Mouse (Mus musculus) kidney, postnatal 36 days (tissue): ENCODE measurements around the gene Dynlt3.
"Not testable (repeated sequence)": the region's sequence is repeated elsewhere in the genome, so short reads cannot be mapped to it uniquely, and the experiment has no call there.

Source experiments
- DNase-seq, 2 experiments: peaks; one replicate each; pipeline ENCODE4 v3.0.0; 2021 to 2022; ENCODE audit warnings: mixed read lengths in 2 of 2

The Dynlt3 gene

GRCm38 (mm10) chrX:9662391-9663111 lies at the start of gene Dynlt3:
Gene Dynlt3 (minus strand): TSS chrX:9663003.
- peak; percentile 87 for DNase-seq

- no peak for DNase-seq
These were observed 37.0 kb upstream of the Dynlt3 start for GRCm38 (mm10) chrX:9699815-9700214.

- no peak for DNase-seq
These were observed 33.2 kb upstream of the Dynlt3 start for GRCm38 (mm10) chrX:9695997-9696396.

GRCm38 (mm10) chrX:9672040-9672439 lies 9.2 kb upstream of the Dynlt3 start:
- DNase-seq, result no peak

GRCm38 (mm10) chrX:9671418-9671817 lies 8.6 kb upstream of the Dynlt3 start:
- no peak for DNase-seq

- no peak for DNase-seq
These were observed 10.0 kb downstream of the Dynlt3 start for GRCm38 (mm10) chrX:9652806-9653205.

- DNase-seq, result not testable (repeated sequence)
These were observed 22.2 kb downstream of the Dynlt3 start for GRCm38 (mm10) chrX:9640594-9640993.

GRCm38 (mm10) chrX:9640126-9640525 lies 22.7 kb downstream of the Dynlt3 start:
- DNase-seq, result peak in 1 of 2 experiments; percentile 3
